Comparison of ENCODE assay signal across 9 mouse cellular contexts in the genomic region with DNA sequence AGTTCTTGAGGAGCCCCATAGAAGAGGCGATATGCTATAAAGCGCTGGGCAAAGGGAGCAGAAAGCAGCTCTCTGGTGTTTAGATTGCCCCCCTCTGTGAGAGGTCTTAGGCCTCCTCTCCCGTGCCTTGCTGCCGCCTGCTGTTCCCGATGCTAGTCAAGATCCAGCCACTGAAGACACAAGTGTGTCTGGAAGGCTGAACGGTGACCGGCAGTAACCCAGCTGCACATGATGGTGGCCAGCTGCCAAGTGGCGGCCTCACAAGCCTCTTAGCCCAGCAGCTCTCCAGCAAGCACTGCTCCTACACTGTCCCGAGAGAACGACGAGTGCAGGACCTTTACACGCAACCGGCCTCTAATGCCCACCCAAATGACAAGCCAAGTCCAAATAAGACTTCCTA.
DNase-seq lines count a peak whose midpoint lies in the region; ATAC-seq and TF ChIP-seq lines count a peak whose summit lies in the region.
"Had no signal": no experiment of that assay in that cellular context is flagged by ENCODE, and none has a peak within 500 bp of the region (broad histone marks: within the 10 kb centered on the region; RNA-seq: fewer than 3 reads in every experiment).

No protein-coding gene starts in this region.

- DNase-seq in neural tube, embryonic 11.5 days (ENCODE audit: low spot score), result peak; percentile 27
- no peak for DNase-seq in neural tube, embryonic 10.5 days (ENCODE audit: extremely low spot score, low spot score)
- DNase-seq in forebrain, postnatal 0 days, result peak; percentile 76
- DNase-seq in heart, postnatal 10 days, result peak; percentile 93 to 94
- peak; percentile 97 for DNase-seq in kidney, postnatal 25 days
- DNase-seq in lung, adult 18-20 months, result peak; percentile 89
- DNase-seq in retina, postnatal 1 day, result peak; percentile 83

- H3K4me2 ChIP-seq in neural tube, embryonic 11.5 days (ENCODE audit: low read depth), result no peak overlapping the region
- H3K4me2 ChIP-seq in forebrain, postnatal 0 days (ENCODE audit: low read depth), result no peak overlapping the region

- TF ChIP-seq CTCF in forebrain, postnatal 0 days (IDR thresholded peaks at IDR 0.05; ENCODE audit: low read depth), result peak; percentile 38; the same call in 1 of the 2 replicates

- no peak overlapping the region for H3K4me3 ChIP-seq in neural tube, embryonic 11.5 days (ENCODE audit: low read depth, low read length)
- no peak overlapping the region for H3K4me3 ChIP-seq in forebrain, postnatal 0 days (ENCODE audit: low read depth, low read length)

- H3K4me1 ChIP-seq in neural tube, embryonic 11.5 days (ENCODE audit: control insufficient read depth, insufficient read depth, low read length), result peaks cover 4% of the 10 kb centered on the region; the same call in 1 of the 2 replicates
- H3K4me1 ChIP-seq in forebrain, postnatal 0 days (ENCODE audit: insufficient read depth), result no peaks in the 10 kb centered on the region

- intact Hi-C loops in heart, postnatal 10 days (cut with DNase I), result loop anchor here (2.0 to 5.0 kb wide), 3 partner anchors 41 to 151 kb away; partner anchors contain the start of gene Abca1

- H3K27me3 ChIP-seq in neural tube, embryonic 11.5 days (ENCODE audit: control insufficient read depth, insufficient read depth, low read length), result no peaks in the 10 kb centered on the region
- H3K27me3 ChIP-seq in forebrain, postnatal 0 days (ENCODE audit: insufficient read depth, low read length), result no peaks in the 10 kb centered on the region
- H3K27me3 ChIP-seq: CH12.LX had no signal

- no peak for ATAC-seq in neural tube, embryonic 11.5 days (ENCODE audit: insufficient read depth, low FRiP score, low TSS enrichment)
- peak; percentile 94 for ATAC-seq in forebrain, postnatal 0 days
- no peak for ATAC-seq in monocyte, adult 5-6 weeks (replicated peaks; ENCODE audit: insufficient number of reproducible peaks, low FRiP score, low TSS enrichment, poor library complexity, severe bottlenecking)

- H3K36me3 ChIP-seq in neural tube, embryonic 11.5 days (ENCODE audit: control insufficient read depth, insufficient read depth, low read length), result no peaks in the 10 kb centered on the region
- H3K36me3 ChIP-seq in forebrain, postnatal 0 days (ENCODE audit: insufficient read depth), result no peaks in the 10 kb centered on the region

- H3K9me3 ChIP-seq in neural tube, embryonic 11.5 days (ENCODE audit: control insufficient read depth, low read length), result no peaks in the 10 kb centered on the region
- H3K9me3 ChIP-seq in forebrain, postnatal 0 days (ENCODE audit: low read length), result no peaks in the 10 kb centered on the region

- no peak overlapping the region for H3K9ac ChIP-seq in neural tube, embryonic 11.5 days (ENCODE audit: low read length)
- H3K9ac ChIP-seq in forebrain, postnatal 0 days, result no peak overlapping the region

- no peak overlapping the region for H3K27ac ChIP-seq in neural tube, embryonic 11.5 days (ENCODE audit: low read depth, low read length)
- H3K27ac ChIP-seq in forebrain, postnatal 0 days (ENCODE audit: low read depth, low read length), result no peak overlapping the region

- 63% methylated on average over 13 of the region's 13 CpGs for WGBS in neural tube, embryonic 11.5 days
- WGBS in forebrain, postnatal 0 days, result 28% methylated on average over 13 of the region's 13 CpGs
